Mouse (Mus musculus): Measurements from ENCODE around the gene Rdh13.

Gene Rdh13

GRCm38 (mm10) chr7:4445216-4445791 is at the start of gene Rdh13:
Rdh13 (minus strand) TSS chr7:4445649.
- DNase-seq (ENCODE audit: low spot score in 2 of 2) = peak; percentile 55 to 81

- no peak for DNase-seq (ENCODE audit: low spot score in 2 of 2)
Observed at GRCm38 (mm10) chr7:4493991-4494390, 48.5 kb upstream of the Rdh13 start.

DNA sequence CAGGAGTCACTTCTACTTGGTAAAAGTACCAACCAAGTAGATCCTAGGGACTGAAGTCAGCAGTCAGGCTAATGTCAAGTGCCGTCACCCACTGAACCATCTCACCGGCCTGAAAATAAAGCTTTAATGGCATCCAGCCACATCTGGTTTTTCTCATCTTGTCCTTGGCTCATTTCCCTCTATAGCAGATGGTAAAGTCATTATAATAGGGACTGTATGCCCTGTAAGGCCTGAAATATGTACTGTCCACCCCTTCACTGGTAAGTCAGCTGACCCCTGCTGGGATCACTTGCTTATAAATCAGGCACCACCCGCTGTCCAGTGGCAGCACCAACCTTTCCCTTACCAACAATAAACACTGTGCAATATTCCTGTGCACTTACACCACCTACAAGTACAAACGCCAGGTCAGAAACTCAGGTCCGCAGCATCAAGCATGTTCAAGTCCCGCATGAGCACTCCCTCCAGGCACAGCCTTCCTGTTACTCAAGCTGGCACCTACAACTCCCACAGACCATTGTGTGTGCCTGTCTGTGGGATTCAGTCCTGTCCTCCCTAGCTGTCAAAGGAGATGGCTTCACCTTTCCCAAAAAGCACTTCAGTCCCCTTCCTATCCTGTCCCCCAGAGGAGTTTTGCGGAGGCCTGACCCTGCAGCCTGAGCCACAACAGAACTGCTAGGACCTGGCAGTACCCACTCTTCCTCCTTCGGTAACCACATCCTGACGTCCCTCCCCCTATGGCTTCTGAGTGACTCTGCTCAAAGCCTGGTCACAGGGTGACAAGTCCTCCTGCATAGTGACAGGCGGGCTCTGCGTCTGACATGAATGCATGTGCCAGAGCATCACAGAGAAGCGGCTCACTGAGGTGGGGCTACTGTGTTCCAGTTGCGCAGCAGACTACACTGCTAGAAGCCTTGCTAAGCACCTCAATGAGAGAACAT is 47.1 kb upstream of the Rdh13 start:
- no peak for DNase-seq (ENCODE audit: low spot score in 2 of 2)

DNA sequence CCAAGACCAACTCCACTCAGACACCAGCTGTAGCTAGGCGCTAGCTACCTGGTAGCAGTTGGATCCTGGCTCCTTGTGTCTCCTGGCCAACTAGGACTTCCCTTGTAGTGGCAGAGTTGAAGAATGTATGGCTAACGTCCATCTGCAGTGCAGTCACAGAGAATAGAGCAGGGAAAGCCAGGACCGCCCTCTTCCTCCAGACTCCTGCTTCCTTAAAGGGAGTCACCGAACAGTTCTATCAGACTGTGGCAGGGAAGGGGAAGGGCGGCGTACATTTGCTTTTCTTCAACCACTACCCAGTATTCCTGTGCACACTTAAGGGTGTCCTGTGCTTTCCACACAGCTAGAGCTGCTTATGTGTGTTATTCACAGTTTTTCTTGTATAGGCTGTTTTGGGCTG is 45.9 kb upstream of the Rdh13 start:
- no peak for DNase-seq (ENCODE audit: low spot score in 2 of 2)

DNA sequence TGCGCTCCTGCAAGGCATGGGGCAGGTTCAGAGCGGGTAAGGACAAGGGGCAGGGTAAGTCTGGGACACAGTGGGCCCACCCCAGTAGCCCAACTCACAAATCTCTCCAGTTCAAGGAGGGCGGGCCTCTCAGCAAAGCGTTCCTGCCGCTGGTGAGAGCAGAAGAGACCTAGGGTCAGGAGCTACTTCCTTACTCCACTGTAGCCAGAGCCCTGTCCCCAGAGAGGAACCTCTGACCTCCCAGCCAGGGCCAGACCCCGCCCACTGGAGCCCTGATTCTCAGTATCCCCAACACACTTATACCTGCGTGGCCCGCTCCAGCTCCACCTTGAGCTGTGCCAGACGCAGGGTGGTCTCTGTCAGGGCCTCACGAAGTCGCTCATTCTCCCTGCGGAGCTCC is 36.8 kb upstream of the Rdh13 start:
- no peak for DNase-seq (ENCODE audit: low spot score in 2 of 2)

- DNase-seq (ENCODE audit: low spot score in 2 of 2) = peak in 1 of 2 experiments; percentile 29
Observed at GRCm38 (mm10) chr7:4479674-4480073, 34.2 kb upstream of the Rdh13 start.

DNA sequence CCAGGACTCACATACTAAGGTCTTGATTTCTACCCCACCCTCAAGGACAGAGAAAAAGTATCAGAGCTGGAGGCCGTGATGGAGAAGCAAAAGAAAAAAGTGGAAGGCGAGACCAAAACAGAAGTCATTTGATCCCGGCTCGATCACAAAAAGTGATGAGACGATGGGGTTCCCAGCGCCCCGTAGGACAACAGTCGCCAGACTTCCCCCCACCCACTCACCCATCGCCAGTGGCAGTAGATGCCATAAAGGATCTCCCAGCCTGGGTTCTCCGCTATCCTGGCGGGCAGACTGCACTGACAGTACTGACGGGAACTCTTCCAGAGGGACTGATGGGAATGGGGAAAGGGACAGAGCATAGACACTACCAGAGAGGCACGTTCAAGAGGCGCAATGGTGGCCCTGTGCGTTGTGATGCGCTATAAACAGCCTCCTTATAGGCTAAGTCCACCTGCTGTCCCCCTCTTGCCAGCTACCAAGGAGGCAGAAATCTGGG is 33.4 kb upstream of the Rdh13 start:
- DNase-seq (ENCODE audit: low spot score in 2 of 2) = no peak

GRCm38 (mm10) chr7:4478021-4478795 is 32.8 kb upstream of the Rdh13 start:
- peak; percentile 35 to 64 for DNase-seq (ENCODE audit: low spot score in 2 of 2)

DNA sequence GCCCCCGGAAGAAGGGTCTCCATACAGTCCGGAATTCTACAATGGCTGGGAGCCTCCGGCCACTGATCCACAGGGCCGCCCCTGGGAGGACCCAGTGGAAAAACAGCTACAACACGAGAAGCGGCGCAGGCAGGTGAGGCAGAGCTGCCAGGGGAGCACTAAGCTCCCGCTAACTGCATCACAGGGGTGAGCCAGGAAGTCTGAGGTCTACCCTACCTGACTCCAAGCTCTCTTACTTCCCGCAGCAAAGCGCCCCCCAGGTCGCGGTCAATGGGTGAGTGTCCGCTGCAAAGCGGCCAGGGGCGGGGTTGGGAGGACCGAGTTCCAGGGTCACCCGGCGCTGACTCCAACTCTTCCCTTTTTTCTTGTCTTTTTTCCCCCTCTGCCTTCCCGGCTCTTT is 28.5 kb upstream of the Rdh13 start:
- no peak for DNase-seq (ENCODE audit: low spot score in 2 of 2)

- DNase-seq (ENCODE audit: low spot score in 2 of 2) = peak; percentile 66 to 85
Observed at GRCm38 (mm10) chr7:4471179-4471555, 25.7 kb upstream of the Rdh13 start.

DNA sequence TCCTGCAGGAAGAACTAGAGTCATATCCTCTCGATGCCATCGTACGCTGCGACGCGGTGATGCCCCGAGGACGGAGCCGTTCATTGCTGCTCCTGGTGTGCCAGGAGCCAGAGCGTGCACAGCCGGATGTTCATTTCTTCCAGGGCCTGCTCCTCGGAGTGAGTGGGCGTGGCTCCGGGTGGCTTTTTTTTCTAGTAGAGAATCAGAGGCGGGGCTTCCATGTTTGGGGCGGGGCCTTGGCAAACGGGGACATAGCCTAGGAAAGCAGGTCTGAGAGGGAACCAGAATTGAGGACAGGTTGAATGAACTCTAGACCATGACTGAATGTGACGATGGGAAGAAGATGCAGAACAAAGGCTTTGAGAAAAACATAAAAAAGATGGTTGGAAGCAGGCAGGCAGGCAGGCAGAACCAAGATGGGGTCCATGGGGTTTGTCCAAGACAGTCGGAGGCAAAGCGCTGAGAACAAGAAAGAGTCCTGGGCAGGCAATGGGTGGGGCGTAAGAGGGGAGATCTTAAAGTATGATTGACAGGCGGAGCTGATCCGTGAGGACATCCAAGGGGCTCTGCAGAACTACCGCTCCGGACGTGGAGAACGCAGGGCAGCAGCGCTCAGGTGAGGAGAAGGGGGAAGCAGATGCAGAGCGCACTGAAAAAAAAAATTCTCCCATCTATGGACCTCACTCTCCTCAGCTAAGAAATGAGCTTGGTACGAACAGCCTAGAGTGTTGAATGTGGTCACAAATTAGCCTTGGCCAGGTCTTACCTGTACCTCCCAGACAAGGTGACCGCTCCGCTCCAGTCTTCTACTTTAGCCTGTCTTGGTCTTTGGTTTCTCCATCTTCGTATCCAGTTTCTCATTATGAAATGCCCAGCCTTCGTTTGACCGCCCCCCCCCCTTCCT is 25.1 kb upstream of the Rdh13 start:
- DNase-seq (ENCODE audit: low spot score in 2 of 2) = peak; percentile 32 to 58

- no peak for DNase-seq (ENCODE audit: low spot score in 2 of 2)
Observed at GRCm38 (mm10) chr7:4467801-4468200, 22.4 kb upstream of the Rdh13 start.

- DNase-seq (ENCODE audit: low spot score in 2 of 2) = no peak
Observed at GRCm38 (mm10) chr7:4464194-4464824, 18.9 kb upstream of the Rdh13 start.

GRCm38 (mm10) chr7:4460576-4461434 is 15.4 kb upstream of the Rdh13 start, which contains the start of gene Eps8l1:
Eps8l1 (plus strand) TSS chr7:4460674.
- DNase-seq (ENCODE audit: low spot score in 2 of 2) = no peak

DNA sequence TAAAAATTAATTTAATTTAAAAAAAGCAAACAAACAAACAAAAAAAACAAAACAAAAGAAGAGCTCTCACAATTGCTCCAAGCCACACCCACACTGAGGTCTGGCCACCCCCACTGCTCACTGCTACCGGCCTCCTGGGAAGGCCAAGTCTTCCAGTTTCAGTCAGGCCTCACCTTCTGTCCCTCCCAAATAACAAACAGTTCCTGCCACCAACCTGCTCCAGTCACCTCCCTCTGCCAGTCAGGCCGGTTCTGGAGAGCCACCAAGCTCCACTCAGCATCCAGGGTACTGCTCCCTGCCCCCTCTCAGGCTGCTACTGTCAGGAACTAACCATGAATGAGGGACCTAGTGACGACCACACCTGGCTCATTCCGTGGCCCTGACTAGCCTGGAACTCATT is 7.2 kb upstream of the Rdh13 start:
- no peak for DNase-seq (ENCODE audit: low spot score in 2 of 2)

DNA sequence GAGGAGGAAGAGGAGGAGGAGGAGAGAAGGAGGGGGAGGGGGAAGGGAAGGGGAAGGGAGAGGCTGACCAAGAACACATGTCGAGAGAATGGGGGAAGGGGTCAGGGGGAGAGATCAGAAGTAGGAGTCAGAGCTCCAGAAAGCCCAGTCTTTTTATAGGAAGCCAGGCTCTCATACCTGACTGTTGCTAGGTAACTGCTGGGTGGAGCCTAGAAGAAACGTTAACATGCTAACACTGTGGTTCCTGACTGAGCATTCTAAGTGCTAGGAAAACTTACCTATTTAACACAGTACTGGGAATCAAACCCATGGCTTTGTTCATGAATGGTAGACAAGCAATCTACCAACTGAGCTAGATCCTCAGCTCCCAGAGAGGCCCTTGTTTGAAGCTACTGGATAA is 3.8 kb upstream of the Rdh13 start:
- DNase-seq (ENCODE audit: low spot score in 2 of 2) = no peak

GRCm38 (mm10) chr7:4448439-4448838 is 3.0 kb upstream of the Rdh13 start:
- DNase-seq (ENCODE audit: low spot score in 2 of 2) = no peak

DNA sequence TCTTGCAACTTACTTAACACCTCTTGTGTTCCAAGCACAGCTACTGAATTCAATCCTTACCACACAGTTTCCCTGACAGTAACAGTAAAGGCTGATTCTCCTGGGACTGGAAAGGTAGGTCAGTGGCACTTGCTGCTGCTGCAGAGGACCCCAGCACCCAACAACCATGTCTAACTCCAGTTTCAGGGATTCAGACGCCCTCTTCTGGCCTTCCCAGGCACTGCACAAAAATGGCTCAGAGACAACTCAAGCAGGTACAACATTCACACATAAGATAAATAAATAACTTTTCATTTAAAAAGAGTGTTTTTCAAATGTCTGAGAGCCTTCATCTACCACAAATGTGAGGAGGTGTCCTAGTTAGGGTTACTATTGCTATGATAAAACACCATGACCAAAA is 1.7 kb upstream of the Rdh13 start:
- DNase-seq (ENCODE audit: low spot score in 2 of 2) = no peak

GRCm38 (mm10) chr7:4440549-4440948 is 4.9 kb downstream of the Rdh13 start:
- DNase-seq (ENCODE audit: low spot score in 2 of 2) = no peak

DNA sequence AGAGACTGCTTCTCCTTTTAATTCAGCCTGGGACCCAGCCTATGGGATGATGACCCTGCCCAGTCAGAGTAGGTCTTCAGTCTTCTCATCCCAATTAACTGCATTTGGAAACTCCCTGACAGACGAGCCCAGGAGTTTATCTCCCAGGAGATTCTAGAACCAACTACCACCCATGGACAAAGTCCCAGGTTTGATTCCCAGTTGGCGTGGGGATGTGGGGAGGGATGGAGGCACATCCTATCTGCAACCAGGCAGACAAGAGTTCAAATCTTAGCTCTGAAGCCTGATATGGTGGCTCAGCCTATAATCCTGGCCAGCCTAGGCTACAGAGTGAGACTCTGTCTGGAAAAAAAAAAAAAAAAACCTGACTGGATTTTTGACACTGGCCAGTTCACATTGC is 7.7 kb downstream of the Rdh13 start:
- no peak for DNase-seq (ENCODE audit: low spot score in 2 of 2)

Measured in cerebellum, postnatal 4 days (tissue).